Mouse (Mus musculus) neural tube, embryonic 12.5 days (tissue): ENCODE measurements around the gene Egln1. TPM values are rescaled to one million over a fixed set of nuclear protein-coding genes. Genes with fewer than 3 reads are reported as not detected.

Experiments used
- ATAC-seq: fragments of 200-750 bp; cut with Nextera tagmentation; 2 replicates; pipeline ENCODE4 v1.8.0; 2017; ENCODE audit warnings: low read depth, mild to moderate bottlenecking, moderate TSS enrichment, moderate library complexity; ENCODE audit not compliant: low FRiP score
- H3K27ac ChIP-seq: fragments of 300-500 bp; sonication (generic); 2 replicates; pipeline ENCODE4 v1.5.1; 2016
- H3K27me3 ChIP-seq: fragments of 300-500 bp; sonication (generic); replicated peaks from 2 replicates; pipeline ENCODE4 v1.6.1; 2016; ENCODE audit warnings: mild to moderate bottlenecking
- H3K36me3 ChIP-seq: fragments of 300-500 bp; sonication (generic); 2 replicates; pipeline ENCODE4 v1.6.1; 2016; ENCODE audit warnings: mild to moderate bottlenecking
- H3K4me1 ChIP-seq: fragments of 300-500 bp; sonication (generic); 2 replicates; pipeline ENCODE4 v1.6.1; 2016
- H3K4me2 ChIP-seq: fragments of 300-500 bp; sonication (generic); replicated peaks from 2 replicates; pipeline ENCODE4 v1.6.1; 2016; ENCODE audit warnings: mild to moderate bottlenecking
- H3K4me3 ChIP-seq: fragments of 300-500 bp; sonication (generic); 2 replicates; pipeline ENCODE4 v1.5.1; 2016
- H3K9ac ChIP-seq: fragments of 300-500 bp; sonication (generic); 2 replicates; pipeline ENCODE4 v1.6.1; 2016; ENCODE audit warnings: mild to moderate bottlenecking
- H3K9me3 ChIP-seq: fragments of 300-500 bp; sonication (generic); 2 replicates; pipeline ENCODE4 v1.6.1; 2016; ENCODE audit warnings: mild to moderate bottlenecking
- WGBS: fragments of 180-500 bp; shearing (Covaris S2); methylation state at CpG from one replicate; pipeline ENCODE4 v1.1.7; 2016; 5-methylcytosine and 5-hydroxymethylcytosine counted together
- polyA plus RNA-seq: library from polyadenylated mRNA; unstranded; fragments of >200 nt; fragmentation: Nextera tagmentation; extraction: Ambion mirVana; gene quantifications from 2 replicates; pipeline ENCODE4 v1.2.1, GENCODE M21; 2016

The Egln1 gene
- polyA plus RNA-seq, 1 experiment from 2014 or later, result 17.4 TPM

GRCm38 (mm10) chr8:124863729-124864128 is 85.4 kb downstream of the Egln1 start:
- 26% methylated on average over 8 of the region's 8 CpGs for WGBS
- peak overlapping the region; percentile 79 for H3K4me2 ChIP-seq
- H3K36me3 ChIP-seq, result peaks cover 21% of the 10 kb centered on the region
- no peak overlapping the region for H3K27ac ChIP-seq
- H3K9ac ChIP-seq, result peak overlapping the region; percentile 96
- no peaks in the 10 kb centered on the region for H3K27me3 ChIP-seq
- no peak for ATAC-seq
- H3K4me1 ChIP-seq, result peaks cover 9% of the 10 kb centered on the region
- no peaks in the 10 kb centered on the region for H3K9me3 ChIP-seq
- peak overlapping the region; percentile 95 for H3K4me3 ChIP-seq

GRCm38 (mm10) chr8:124863163-124863677 is 85.9 kb downstream of the Egln1 start:
- Histone ChIP-seq H3K27me3 (no peaks in the 10 kb centered on the region), H3K27ac (peak overlapping the region; percentile 70), H3K9ac (peak overlapping the region; percentile 96), H3K4me1 (peaks cover 9% of the 10 kb centered on the region), H3K4me3 (peak overlapping the region; percentile 95), H3K4me2 (peak overlapping the region; percentile 79), H3K9me3 (no peaks in the 10 kb centered on the region), H3K36me3 (peaks cover 26% of the 10 kb centered on the region)
- ATAC-seq, result peak; percentile 90
- WGBS, result under 1% methylated on average over 33 of the region's 33 CpGs

- H3K9ac ChIP-seq, result peak within 1 kb of the TSS; percentile 96
- WGBS, result 2% methylated on average over 55 of the region's 55 CpGs
- H3K27me3 ChIP-seq, result no peaks in the 10 kb centered on the region
- peak within 1 kb of the TSS; percentile 95 for H3K4me3 ChIP-seq
- peak within 1 kb of the TSS; percentile 70 for H3K27ac ChIP-seq
- peaks cover 9% of the 10 kb centered on the region for H3K4me1 ChIP-seq
- peaks cover 33% of the 10 kb centered on the region for H3K36me3 ChIP-seq
- ATAC-seq, result peak; percentile 98
- no peaks in the 10 kb centered on the region for H3K9me3 ChIP-seq
- peak within 1 kb of the TSS; percentile 79 for H3K4me2 ChIP-seq
Measured at GRCm38 (mm10) chr8:124862321-124863162, 86.6 kb downstream of the Egln1 start, which contains the start of the genes Gnpat and 2810004N23Rik. Gene Gnpat (plus strand): TSS chr8:124863033. Gene 2810004N23Rik (minus strand): TSS chr8:124863120.

- no peak overlapping the region for H3K9ac ChIP-seq
- no peak overlapping the region for H3K4me3 ChIP-seq
- H3K27me3 ChIP-seq, result no peaks in the 10 kb centered on the region
- no peak overlapping the region for H3K27ac ChIP-seq
- no peak for ATAC-seq
- H3K4me2 ChIP-seq, result no peak overlapping the region
- 97% methylated on average over 3 of the region's 3 CpGs for WGBS
- H3K4me1 ChIP-seq, result peaks cover 9% of the 10 kb centered on the region
- peaks cover 4% of the 10 kb centered on the region; the same call in 1 of the 2 replicates for H3K9me3 ChIP-seq
- H3K36me3 ChIP-seq, result peaks cover 55% of the 10 kb centered on the region
Measured at GRCm38 (mm10) chr8:124860188-124860587, 88.9 kb downstream of the Egln1 start.

- ATAC-seq, result no peak
- Histone ChIP-seq H3K9me3 (peaks cover 4% of the 10 kb centered on the region; the same call in 1 of the 2 replicates), H3K9ac (no peak overlapping the region), H3K4me3 (no peak overlapping the region), H3K4me1 (peaks cover 9% of the 10 kb centered on the region), H3K27me3 (no peaks in the 10 kb centered on the region), H3K4me2 (no peak overlapping the region), H3K36me3 (peaks cover 63% of the 10 kb centered on the region), H3K27ac (no peak overlapping the region)
Measured at GRCm38 (mm10) chr8:124859466-124859865, 89.7 kb downstream of the Egln1 start.

Other genes with a start within 250 kb of the Egln1 start
- gene Ttc13, start 227.3 kb downstream of the Egln1 start, polyA plus RNA-seq, result 62.5 and 64.0 TPM in 2 replicates
- 33.0 and 35.9 TPM in 2 replicates for gene Arv1, start 227.2 kb downstream of the Egln1 start, polyA plus RNA-seq
- 8.9 and 11.2 TPM in 2 replicates for gene Fam89a, start 197.5 kb downstream of the Egln1 start, polyA plus RNA-seq
- 14.3 and 15.1 TPM in 2 replicates for gene Trim67, start 156.2 kb downstream of the Egln1 start, polyA plus RNA-seq
- gene Gnpat, start 86.3 kb downstream of the Egln1 start, polyA plus RNA-seq, result 111 and 113 TPM in 2 replicates
- gene 2810004N23Rik, start 86.2 kb downstream of the Egln1 start, polyA plus RNA-seq, result 40.2 and 42.6 TPM in 2 replicates
- gene Exoc8, start 51.6 kb downstream of the Egln1 start, polyA plus RNA-seq, result 15.4 and 17.3 TPM in 2 replicates
- 12.6 and 15.1 TPM in 2 replicates for gene Sprtn, start 51.4 kb downstream of the Egln1 start, polyA plus RNA-seq
- gene Tsnax, start 63.7 kb upstream of the Egln1 start, polyA plus RNA-seq, result 141 and 142 TPM in 2 replicates
- 1.7 and 1.8 TPM in 2 replicates for gene Disc1, start 104.9 kb upstream of the Egln1 start, polyA plus RNA-seq